Mouse (Mus musculus) spleen, embryonic (tissue): ENCODE measurements around the gene Hoxb5.

Source experiments
- CTCF ChIA-PET: fragments of 350-600 bp; sonication (Branson Sonifier 250); formaldehyde crosslinking; loops from one replicate; lab custom pipeline; 2022; lab: Charles Lee

Gene Hoxb5

DNA sequence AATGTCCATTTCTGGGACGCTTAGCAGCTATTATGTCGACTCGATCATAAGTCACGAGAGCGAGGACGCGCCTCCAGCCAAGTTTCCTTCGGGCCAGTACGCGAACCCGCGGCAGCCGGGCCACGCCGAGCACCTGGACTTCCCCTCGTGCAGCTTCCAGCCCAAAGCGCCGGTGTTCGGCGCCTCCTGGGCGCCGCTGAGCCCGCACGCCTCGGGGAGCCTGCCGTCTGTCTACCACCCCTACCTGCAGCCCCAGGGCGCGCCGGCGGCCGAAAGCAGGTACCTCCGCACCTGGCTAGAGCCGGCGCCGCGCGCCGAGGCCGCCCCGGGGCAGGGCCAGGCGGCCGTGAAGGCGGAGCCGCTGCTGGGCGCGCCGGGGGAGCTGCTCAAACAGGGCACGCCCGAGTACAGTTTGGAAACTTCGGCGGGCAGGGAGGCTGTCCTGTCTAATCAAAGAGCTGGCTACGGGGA, 31.6 kb upstream of the Hoxb5 start:
- CTCF ChIA-PET, result interaction anchor here (0.7 kb wide), 1 partner anchor 72 kb away, joined by 7 read pairs; no protein-coding TSS in a partner anchor

DNA sequence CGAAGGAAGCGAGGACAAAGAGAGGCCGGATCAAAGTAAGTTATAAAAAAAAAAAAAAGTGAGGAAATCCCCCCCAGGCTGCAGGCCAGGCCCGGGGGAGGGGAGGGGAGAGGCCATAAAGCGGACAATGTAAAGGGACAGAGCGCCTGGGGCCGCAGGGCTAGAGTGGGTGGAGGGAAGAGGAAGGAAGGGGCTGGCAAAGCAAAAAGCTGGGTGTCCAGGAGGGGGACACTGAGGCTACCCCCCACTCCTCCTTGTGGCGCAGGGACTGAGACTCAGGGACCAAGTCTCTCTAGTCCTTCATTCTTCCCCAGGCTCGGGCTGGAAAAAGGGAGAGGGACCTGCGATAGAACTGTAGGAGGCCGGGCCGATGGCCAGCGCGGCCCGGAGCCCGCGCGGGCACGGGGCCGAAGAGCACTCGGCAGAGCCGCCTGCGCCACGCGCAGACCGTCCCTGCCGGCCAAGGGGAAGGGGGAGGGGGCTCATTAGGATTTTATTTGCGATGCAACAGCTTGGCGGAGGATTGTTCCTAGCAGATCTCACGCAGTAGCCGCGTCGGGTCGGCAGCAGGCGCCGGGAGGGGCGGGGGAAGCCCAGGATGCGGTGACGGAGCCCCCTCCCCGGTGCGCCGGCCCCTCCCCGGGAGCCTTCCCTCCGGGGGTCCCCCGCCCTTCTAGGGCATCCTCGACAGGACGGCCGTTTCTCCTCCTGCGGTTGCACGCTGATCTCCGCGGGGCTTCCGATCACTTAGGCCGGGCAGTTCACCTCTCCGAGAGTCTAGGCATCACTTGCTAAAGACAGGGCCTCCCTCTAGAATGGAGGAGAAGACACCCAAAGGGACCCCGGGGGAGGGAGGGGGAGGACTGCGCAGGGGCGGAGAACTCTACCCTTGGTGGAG, 30.9 kb upstream of the Hoxb5 start:
- CTCF ChIA-PET, result interaction anchor here (0.7 kb wide), 1 partner anchor 73 kb away, joined by 7 read pairs; no protein-coding TSS in a partner anchor

DNA sequence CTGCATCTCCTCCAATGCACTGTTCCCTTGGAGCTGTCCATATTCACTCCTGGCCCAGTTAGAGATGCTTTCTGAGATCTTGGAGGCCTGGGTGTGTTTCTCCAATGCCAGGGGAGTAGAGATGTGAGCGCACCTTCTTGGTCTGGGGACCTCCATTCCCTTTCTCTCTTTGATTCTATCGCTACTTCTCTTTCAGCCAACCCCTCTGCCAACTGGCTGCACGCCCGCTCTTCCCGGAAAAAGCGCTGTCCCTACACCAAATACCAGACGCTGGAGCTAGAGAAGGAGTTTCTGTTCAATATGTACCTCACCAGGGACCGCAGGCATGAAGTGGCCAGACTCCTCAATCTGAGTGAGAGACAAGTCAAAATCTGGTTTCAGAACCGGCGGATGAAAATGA, 28.7 kb upstream of the Hoxb5 start:
- CTCF ChIA-PET, result interaction anchor here (1.0 kb wide), 1 partner anchor 21 kb away, joined by 4 read pairs; no protein-coding TSS in a partner anchor

DNA sequence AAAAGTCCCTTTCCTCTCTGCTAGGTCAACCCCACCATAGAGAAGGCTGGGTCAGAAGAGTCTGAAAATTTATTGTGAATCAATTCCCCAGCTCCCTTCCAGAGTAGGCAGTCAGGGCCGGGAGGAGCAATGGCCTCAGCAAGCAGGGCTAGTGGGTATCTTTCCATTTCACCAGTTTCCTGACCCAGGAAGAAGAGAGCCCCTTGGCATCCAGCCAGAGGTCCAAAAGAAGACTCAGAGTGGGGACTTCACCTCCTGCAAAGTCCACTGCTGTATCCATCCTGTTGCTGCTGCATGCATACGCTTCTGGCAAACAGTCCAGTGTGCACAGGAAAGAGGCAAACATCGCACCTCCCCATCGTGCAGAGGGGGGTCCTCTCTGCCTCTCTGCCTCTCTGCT, 27.2 kb upstream of the Hoxb5 start:
- CTCF ChIA-PET, result no interaction called here

DNA sequence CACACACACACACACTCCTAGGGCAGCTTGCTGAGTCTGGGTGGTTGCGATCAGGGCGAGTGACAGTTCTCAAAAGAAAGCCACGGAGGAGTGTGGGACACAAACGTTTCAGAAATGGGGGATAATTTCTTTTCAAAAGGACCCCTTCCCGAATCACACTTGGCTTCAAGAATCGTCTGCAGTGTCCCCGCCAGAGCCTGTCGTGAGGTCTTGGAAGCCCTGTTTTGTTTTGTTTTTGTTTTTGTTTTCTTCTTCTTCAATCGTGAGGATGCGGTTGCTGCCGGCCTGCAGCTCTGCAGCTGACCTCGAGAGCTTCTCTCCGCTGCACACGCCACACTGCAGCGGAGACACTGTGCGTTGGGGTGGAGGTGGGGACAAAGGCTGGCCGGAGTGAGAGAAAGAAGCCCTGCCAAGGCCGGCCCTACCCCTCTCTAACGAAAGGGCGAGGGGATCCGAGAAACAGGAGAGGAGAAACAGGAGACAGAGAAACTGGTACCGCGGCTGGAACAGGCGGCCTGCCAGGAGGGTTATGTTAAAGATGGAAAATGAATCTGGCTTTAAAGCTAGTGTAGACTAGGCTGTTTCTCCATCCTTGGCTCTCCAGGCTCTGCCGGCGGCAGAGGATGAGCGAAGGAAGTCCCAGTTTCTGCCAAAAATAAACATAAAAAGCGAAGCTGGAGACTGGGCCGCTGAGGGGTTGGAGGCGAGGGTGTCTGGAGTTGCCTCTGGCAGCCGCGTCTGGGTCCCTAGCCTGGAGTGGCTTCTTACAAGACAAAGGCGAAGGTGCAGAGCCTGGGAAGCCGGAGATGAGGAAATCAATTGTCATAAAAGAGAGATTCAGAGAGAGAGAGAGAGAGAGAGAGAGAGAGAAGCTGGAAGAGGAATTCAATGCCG, 25.7 kb upstream of the Hoxb5 start:
- CTCF ChIA-PET, result interaction anchor here (0.6 to 1.1 kb wide), 3 partner anchors 102 to 590 kb away, joined by 4 to 8 read pairs (median 5); no protein-coding TSS in a partner anchor

DNA sequence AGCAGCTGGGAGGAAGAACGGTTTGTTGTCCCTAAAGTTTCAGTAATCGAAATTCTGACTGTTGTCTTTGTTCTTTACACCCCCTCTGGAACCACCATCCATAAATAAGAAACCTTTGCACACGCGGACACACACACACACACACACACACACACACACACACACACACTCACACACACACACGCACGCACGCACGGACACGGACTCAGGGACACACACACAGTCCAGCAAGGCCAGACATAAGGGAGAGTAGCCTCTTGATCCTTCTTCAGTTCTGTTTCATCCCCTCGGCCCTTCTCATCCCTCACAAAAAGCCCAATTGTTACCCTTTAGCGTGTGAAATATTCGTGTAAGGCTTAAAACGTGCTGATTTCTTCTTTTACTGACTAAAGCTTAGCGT, 24.8 kb upstream of the Hoxb5 start:
- CTCF ChIA-PET, result interaction anchor here (0.7 to 1.3 kb wide), 4 partner anchors 16 to 590 kb away, joined by 4 to 6 read pairs (median 5); no protein-coding TSS in a partner anchor

DNA sequence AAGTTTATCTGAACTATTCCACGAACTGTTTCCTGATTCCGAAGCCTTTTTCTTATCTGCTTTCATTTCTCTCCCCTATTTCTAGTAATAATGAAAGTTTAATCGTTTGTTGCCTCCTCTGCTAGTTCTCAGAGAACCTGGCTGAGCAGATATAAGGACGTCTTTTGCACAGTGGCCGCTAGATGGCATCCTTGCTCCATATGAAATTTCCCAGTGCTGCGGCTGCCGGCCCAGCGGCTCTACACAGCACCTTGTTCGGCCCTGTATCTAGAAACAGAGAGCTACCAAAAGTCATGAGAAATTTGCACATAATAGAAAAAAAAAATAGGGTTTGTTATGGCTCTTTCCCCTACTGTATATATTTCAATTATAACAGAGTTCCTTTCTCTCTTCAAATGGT, 24.4 kb upstream of the Hoxb5 start:
- CTCF ChIA-PET, result interaction anchor here (1.1 to 1.3 kb wide), 3 partner anchors 15 to 159 kb away, joined by 5 to 6 read pairs (median 5); no protein-coding TSS in a partner anchor

DNA sequence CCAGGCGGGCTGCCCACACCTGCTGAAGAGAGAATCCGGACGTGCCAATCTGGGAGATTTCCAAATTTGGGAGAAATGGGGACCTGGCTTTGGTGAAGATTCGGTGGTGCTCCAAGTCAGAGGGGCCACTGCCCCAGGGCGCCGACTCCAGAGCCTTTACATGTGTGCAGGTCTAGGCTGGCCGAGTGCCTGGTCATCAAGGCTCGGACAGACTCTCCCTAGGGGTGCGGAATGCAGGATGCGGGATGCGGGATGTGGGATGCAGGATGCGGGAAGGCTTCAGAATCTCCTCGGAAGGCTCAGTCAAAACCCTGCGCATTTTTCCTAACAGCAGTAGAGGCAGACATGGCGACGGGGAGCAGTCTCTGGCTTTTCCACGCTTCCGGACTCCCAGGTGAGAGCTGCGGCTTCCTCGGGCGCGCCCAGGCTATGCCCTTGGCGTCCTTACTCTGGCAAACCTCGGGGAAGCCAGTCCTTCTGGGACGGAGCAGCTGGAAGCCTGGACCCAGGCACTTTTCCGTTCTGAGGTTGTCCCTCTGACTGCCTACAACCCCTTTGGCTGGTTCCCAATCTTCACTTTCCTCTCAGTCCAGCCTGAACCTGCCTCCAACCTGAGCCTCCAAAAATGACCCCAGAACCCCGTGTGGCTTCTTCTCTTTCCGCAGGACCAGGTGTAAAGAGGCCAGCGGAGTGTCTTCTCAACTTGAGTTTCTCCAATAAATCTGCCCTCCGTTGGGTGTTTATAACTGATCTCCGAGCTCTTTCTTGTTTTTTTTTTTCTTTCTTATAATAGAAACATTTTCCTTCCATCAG, 23.5 kb upstream of the Hoxb5 start:
- CTCF ChIA-PET, result interaction anchor here (0.6 to 1.3 kb wide), 4 partner anchors 15 to 479 kb away, joined by 3 to 6 read pairs (median 4); no protein-coding TSS in a partner anchor

DNA sequence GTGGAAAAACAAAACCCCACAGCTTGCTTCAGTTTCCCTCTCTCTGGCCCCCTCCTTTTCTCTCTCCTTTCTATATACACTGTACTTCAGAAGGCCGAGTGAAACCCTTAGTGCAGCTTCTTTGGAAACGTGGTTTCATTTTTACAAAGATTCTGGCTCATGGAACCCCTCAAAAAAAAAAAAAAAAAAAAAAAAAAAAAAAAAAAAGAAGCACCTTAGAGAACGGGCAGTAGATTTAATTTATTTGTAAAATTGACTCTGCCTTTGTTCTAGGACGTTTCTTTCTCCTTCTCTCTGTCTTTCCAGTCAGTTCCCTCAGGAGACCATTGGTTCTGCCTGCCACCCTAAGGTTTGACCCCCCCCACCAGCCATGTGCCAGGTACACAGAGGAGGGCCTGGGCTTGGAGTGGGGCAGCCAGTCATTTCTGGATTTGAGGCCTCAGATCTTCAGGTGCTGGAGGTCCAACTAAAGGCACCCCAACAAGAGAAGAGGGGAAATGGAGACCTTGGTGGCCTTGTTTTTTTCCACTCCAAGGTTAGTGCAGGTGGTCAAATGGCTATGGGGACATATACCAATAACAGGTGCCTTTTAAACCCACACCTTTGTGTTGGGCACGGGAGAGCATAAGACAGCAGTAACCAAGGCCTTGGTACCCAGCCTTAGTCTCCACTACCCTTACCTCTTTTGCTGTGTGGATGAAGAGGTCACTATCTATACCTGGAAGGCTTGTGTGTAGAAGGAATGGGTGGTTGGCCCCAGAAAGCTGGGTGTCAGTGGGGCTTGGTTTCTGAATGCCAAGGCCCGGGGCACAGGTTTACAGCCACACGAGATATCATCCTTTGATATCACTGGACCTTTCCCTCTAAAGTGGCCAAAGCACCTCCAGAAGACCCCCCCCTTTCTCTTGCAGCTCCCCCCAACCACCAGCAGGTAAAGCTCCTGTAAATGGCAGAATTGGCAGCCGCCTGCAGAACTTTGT, 22.4 kb upstream of the Hoxb5 start:
- CTCF ChIA-PET, result interaction anchor here (0.6 to 0.7 kb wide), 4 partner anchors 14 to 477 kb away, joined by 3 to 5 read pairs (median 4); no protein-coding TSS in a partner anchor

DNA sequence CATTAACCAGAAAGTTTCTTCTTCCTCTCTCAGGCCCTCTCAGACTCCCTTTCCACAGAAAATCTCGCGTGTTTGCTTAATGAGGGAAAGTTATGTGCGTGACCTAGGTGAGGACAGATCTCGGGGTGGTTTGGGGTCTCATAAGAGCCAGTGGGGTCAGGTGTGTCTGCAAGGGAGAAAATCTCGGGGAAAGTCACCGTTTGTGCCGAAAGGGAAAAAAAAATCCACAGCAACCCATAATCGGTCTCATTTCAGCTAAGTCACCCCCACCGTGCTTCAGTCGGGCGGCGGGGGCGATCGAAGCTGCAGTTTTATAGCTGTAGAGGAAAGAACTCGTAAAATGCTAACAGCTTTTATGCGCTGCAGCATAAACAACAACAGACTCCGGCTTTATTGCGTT, 21.7 kb upstream of the Hoxb5 start:
- CTCF ChIA-PET, result interaction anchor here (0.7 to 1.0 kb wide), 2 partner anchors 10 to 19 kb away, joined by 4 to 6 read pairs; no protein-coding TSS in a partner anchor

DNA sequence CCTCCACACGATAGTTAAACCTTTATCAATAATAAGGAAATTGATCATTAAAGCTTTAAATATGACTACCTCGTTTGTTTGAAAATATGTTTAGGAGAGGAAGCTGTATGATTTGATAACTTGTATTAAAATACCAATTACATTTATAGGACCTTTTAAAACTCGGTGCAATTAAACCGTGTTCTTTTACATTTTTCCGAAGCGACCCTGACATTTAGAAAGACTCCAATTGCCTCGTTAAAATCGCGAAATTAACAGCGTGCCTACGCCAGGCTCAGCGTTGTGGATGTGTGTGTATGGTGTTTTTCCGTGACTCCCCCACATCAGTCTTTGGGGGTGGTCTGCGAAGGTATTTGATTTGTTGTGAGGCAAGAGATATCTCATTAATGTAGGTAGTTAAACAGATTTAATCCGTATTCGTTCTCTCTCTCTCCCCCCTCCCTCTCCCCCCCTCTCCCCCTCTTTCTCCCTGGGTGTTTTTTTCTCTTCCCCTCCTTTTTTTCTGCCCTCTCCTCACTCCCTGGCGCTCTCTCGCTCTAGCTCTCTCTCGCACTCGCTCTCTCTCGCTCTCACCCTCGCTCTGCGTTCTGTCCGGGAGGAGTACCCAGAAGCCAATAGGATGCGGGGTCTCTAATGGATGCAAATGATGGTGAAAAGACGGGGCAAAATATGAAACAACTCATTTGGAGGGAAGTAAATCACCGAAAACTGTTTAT, 21.1 kb upstream of the Hoxb5 start, which contains the start of gene Hoxb8:
TSS of gene Hoxb8 (plus strand) at position 51 of the 716 bp plus-strand sequence.
- CTCF ChIA-PET, result interaction anchor here (0.6 to 1.0 kb wide), 2 partner anchors 10 to 475 kb away, joined by 3 to 6 read pairs; no protein-coding TSS in a partner anchor

DNA sequence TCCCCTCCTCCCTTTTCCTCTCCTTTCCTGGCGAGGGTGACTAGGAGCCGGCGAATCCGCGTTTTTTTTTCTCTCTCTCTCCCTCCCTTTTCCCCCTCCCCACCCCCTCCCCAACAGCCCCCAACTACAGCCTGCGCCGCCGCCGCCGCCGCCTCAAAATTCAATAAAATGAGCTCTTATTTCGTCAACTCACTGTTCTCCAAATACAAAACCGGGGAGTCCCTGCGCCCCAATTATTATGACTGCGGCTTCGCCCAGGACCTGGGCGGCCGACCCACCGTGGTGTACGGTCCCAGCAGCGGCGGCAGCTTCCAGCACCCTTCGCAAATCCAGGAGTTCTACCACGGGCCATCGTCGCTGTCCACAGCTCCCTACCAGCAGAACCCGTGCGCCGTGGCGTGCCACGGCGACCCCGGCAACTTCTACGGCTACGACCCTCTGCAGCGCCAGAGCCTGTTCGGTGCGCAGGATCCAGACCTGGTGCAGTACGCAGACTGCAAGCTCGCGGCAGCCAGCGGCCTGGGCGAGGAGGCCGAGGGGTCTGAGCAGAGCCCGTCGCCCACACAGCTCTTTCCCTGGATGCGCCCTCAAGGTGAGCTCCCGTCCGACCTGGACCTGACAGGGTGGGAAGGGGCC, 20.2 kb upstream of the Hoxb5 start:
- CTCF ChIA-PET, result no interaction called here

DNA sequence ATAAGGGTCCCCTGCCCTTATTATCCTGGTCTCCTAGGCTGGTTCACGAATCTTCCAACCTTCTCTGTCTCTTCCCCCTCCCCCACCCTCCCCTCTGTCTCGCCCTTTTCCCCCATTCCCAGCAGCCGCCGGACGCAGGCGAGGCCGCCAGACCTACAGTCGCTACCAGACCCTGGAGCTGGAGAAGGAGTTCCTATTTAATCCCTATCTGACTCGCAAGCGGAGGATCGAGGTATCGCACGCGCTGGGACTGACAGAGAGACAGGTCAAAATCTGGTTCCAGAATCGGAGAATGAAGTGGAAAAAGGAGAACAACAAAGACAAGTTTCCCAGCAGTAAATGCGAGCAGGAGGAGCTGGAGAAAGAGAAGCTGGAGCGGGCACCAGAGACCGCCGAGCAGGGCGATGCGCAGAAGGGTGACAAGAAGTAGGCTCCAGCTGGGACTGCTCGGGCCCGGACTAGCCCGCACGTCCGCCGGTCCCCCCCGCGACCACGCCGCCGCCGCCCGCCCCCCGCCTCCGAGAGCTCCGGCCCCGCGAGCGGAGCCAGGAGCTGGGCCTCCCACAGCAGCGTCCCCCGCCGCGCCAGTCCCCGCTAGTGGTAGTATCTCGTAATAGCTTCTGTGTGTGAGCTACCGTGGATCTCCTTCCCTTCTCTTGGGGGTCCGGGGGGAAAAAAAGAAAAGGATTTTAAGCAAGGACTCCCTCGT, 18.9 kb upstream of the Hoxb5 start:
- CTCF ChIA-PET, result no interaction called here

DNA sequence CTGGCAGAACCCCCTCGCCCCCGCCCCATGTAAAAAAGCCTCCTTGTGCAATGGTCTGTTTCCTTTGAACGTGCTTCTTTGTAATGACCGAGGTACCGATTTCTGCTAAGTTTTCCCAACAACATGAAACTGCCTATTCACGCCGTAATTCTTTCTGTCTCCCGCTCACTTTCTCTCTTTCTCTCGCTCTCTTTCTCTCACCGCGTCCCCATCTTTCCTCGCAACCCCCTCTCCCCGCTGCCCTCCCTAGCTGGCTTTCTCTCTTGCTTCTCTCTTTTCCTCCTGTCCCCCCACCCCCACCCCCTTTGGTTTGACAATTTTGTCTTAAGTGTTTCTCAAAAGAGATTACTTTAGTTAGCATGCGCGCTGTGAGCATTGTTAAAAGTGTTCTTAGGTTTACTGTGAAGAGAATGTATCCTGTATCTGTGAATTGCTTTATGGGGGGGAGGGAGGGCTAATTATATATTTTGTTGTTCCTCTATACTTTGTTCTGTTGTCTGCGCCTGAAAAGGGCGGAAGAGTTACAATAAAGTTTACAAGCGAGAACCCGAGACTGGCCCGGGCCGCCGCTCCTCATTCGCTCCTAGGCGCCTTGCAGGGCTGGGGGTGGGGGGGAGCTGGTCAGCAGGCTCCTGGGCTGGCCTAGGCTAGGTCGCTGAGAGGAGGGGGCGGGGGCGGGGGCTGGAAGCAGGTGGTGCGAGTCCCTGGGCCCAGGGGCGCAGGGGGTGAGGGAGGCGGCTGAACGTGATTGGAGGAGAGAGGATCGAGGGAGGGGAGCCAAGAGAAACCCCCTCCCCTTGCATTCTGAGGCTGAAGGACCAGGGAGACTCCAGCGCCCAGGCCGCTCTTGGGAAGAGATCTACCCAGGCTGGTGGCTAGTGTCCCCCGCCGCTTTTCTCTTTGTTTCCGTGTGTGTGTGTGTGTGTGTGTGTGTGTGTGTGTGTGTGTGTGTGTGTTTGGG, 18.1 kb upstream of the Hoxb5 start:
- CTCF ChIA-PET, result interaction anchor here (0.6 kb wide), 1 partner anchor 1053 kb away, joined by 5 read pairs; no protein-coding TSS in a partner anchor

DNA sequence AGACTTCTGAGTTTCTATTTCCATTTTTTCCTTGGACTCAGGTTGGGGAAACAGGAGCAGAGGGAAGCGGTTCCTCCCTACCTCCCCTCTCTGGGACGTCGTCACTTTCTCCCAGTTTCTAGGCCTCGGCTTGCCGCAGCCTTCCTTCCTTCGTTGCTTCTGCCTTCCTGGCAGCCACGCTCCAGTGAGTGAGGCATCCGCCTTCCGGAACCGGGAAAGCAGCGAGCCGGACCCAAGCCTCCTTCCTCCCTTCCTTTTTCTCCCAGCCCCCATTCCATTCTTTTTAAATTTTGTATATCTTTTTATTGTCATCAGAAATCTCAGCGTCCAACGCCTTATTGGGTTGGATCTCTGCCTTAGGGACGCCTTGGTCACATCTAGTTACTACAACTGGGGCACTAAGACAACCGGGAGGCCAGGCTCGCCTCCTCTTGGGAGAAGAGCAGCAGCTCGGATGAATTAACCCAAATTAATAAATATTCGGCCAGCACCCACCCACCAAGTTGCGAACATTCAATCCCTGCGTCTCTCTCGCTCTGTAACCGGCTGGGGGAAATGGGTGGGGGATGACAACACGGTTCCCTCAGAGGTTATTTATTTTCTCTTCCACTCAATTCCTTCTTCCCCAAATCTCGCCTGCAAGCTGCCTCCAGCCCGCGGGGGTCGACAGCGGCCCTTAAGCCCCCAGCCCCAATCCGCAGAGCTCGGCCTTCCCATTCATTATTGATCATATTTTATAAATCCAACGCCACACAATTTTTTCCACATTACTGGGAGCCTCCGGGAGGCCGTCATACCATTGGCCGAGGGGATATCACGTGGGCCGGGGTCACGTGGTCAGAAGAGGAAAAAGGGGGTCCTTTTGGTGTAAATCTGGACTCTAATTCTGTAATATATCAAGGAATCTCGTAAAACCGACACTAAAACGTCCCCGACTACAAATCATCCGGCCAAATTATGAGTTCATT, 17.1 kb upstream of the Hoxb5 start, which contains the start of gene Hoxb7:
TSS of gene Hoxb7 (plus strand) at position 853 of the 968 bp plus-strand sequence.
- CTCF ChIA-PET, result interaction anchor here (0.5 to 0.6 kb wide), 2 partner anchors 45 to 1054 kb away, joined by 4 to 5 read pairs; no protein-coding TSS in a partner anchor
